Mouse (Mus musculus) heart, embryonic 12.5 days (tissue): ENCODE data around the gene 1110059E24Rik. TPM values are rescaled to one million over a fixed set of nuclear protein-coding genes. Genes with fewer than 3 reads are reported as not detected.
"Not testable (repeated sequence)": the region's sequence is repeated elsewhere in the genome, so short reads cannot be mapped to it uniquely, and the experiment has no call there.

Experiments used
- ATAC-seq: fragments of 200-750 bp; cut with Nextera tagmentation; 2 replicates; pipeline ENCODE4 v1.8.0; 2017; ENCODE audit warnings: moderate TSS enrichment, moderate library complexity; ENCODE audit not compliant: insufficient number of reproducible peaks, low FRiP score
- H3K27ac ChIP-seq: fragments of 300-500 bp; sonication (generic); 2 replicates; pipeline ENCODE4 v1.5.1; 2016; ENCODE audit warnings: mild to moderate bottlenecking, moderate library complexity; ENCODE audit not compliant: poor library complexity, severe bottlenecking
- H3K27me3 ChIP-seq: fragments of 300-500 bp; sonication (generic); replicated peaks from 2 replicates; pipeline ENCODE4 v1.6.1; 2016; ENCODE audit warnings: mild to moderate bottlenecking, moderate library complexity
- H3K36me3 ChIP-seq: fragments of 300-500 bp; sonication (generic); 2 replicates; pipeline ENCODE4 v1.6.1; 2016; ENCODE audit warnings: mild to moderate bottlenecking, moderate library complexity
- H3K4me1 ChIP-seq: fragments of 300-500 bp; sonication (generic); replicated peaks from 2 replicates; pipeline ENCODE4 v1.6.1; 2016; ENCODE audit warnings: mild to moderate bottlenecking
- H3K4me2 ChIP-seq: fragments of 300-500 bp; sonication (generic); 2 replicates; pipeline ENCODE4 v1.6.1; 2016; ENCODE audit warnings: mild to moderate bottlenecking, moderate library complexity
- H3K4me3 ChIP-seq: fragments of 300-500 bp; sonication (generic); 2 replicates; pipeline ENCODE4 v1.5.1; 2016; ENCODE audit warnings: mild to moderate bottlenecking
- H3K9ac ChIP-seq: fragments of 300-500 bp; sonication (generic); 2 replicates; pipeline ENCODE4 v1.6.1; 2016; ENCODE audit warnings: mild to moderate bottlenecking, moderate library complexity
- H3K9me3 ChIP-seq: fragments of 300-500 bp; sonication (generic); replicated peaks from 2 replicates; pipeline ENCODE4 v1.6.1; 2016; ENCODE audit warnings: mild to moderate bottlenecking, moderate library complexity
- WGBS: fragments of 180-500 bp; shearing (Covaris S2); methylation state at CpG from one replicate; pipeline ENCODE4 v1.1.7; 2016; 5-methylcytosine and 5-hydroxymethylcytosine counted together
- polyA plus RNA-seq: library from polyadenylated mRNA; unstranded; fragments of >200 nt; fragmentation: Nextera tagmentation; extraction: Ambion mirVana; gene quantifications from 2 replicates; pipeline ENCODE4 v1.2.1, GENCODE M21; 2016

Gene 1110059E24Rik
- polyA plus RNA-seq, 1 experiment from 2014 or later = 37.4 TPM

DNA sequence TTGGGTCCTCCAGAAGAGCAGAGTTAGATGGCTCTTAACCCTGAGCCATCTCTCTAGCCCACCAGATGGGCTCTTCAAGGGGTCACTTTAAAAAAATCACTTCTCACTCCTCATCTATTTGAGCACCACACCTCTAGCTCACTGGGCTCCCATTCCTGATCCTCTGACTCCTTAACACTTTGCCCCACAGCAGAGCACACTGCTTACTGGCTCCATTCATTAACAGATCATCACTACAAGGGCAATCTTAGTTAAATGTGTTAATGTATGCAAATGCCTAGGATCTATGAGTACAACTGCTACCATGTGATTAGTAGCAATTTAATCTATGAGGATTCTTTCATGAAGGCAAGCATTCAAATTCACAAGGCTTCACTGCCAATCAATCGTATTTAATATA lies 58.1 kb downstream of the 1110059E24Rik start:
- Histone ChIP-seq H3K4me1 (no peaks in the 10 kb centered on the region; the same call in 1 of the 2 replicates), H3K36me3 (peaks cover 42% of the 10 kb centered on the region), H3K9ac (no peak overlapping the region), H3K4me3 (no peak overlapping the region), H3K27ac (no peak overlapping the region), H3K9me3 (0 out of 2 replicates have a peak, but pooled peaks cover 2% of the 10 kb centered on the region), H3K4me2 (no peak overlapping the region), H3K27me3 (no peaks in the 10 kb centered on the region)
- no peak for ATAC-seq
- 88% methylated on average over 1 of the region's 1 CpGs for WGBS

DNA sequence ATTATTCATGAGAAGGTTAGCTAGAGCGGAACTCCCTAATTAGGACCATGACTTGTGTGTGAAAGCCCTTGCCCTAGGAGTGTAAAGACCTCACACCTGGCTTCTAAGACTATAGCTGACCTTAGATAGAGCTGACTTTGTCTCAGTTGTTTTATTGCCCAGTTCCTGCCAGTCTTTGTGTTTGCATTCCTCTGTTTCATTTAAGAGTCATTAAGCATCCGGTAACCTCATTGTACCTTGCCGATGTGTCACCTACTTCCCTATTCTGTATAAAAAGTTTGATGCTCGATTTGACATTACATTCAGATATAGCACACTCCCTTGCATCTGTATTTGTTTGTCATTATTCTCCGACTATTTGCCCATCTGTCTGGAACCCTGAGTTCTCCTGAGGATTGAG lies 60.6 kb downstream of the 1110059E24Rik start:
- not testable (repeated sequence) for H3K27me3 ChIP-seq, H3K9ac ChIP-seq, ATAC-seq, H3K4me2 ChIP-seq, H3K9me3 ChIP-seq, H3K4me1 ChIP-seq, H3K4me3 ChIP-seq, H3K27ac ChIP-seq
- H3K36me3 ChIP-seq = peaks cover 39% of the 10 kb centered on the region
- 92% methylated on average over 5 of the region's 5 CpGs for WGBS

DNA sequence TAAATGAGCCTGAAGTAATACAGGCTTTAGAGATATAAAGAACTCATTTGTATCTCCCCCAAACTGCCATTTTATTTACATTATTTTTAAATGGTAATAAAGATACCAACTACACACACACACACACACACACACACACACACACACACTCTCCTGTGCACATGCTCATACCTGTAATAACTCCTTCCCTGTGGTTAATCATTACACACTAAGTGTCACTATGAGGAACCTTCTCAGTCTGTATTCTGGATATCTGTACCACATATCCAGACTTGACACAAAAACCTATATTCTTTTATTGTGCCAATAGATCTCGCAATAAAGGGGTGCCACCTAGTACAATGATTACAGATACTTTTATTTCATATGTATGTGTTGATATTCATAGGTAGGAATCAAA lies 62.9 kb downstream of the 1110059E24Rik start:
- Histone ChIP-seq H3K27ac (no peak overlapping the region), H3K27me3 (no peaks in the 10 kb centered on the region), H3K4me2 (no peak overlapping the region), H3K4me3 (no peak overlapping the region), H3K36me3 (peaks cover 18% of the 10 kb centered on the region), H3K9me3 (0 out of 2 replicates have a peak, but pooled peaks cover 2% of the 10 kb centered on the region), H3K9ac (no peak overlapping the region), H3K4me1 (no peaks in the 10 kb centered on the region)
- WGBS = 84% methylated on average over 1 of the region's 1 CpGs
- ATAC-seq = no peak

DNA sequence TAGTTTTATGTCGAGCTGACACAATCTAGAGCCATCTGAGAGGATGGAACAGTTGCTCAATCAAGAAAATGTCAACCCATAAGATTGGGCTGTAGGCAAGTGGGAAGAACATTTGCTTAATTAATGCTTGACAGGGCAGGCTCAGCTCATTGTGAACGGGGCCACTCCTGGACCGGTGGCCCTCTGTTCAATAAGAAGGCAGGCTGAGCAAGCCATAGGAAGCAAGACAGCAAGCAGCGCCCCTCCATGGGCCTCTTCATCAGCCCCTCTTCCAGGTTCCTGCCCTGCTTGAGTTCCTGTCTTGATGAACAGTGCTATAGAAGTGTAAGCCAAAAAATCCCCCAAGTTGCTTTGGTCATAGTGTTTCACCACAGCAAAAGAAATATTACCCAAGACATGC lies 65.2 kb downstream of the 1110059E24Rik start:
- Histone ChIP-seq H3K9me3 (0 out of 2 replicates have a peak, but pooled peaks cover 2% of the 10 kb centered on the region), H3K27ac (no peak overlapping the region), H3K9ac (no peak overlapping the region), H3K27me3 (no peaks in the 10 kb centered on the region), H3K36me3 (peaks cover 3% of the 10 kb centered on the region), H3K4me3 (no peak overlapping the region), H3K4me2 (no peak overlapping the region), H3K4me1 (no peaks in the 10 kb centered on the region)
- no peak for ATAC-seq
- WGBS = 71% methylated on average over 4 of the region's 4 CpGs

DNA sequence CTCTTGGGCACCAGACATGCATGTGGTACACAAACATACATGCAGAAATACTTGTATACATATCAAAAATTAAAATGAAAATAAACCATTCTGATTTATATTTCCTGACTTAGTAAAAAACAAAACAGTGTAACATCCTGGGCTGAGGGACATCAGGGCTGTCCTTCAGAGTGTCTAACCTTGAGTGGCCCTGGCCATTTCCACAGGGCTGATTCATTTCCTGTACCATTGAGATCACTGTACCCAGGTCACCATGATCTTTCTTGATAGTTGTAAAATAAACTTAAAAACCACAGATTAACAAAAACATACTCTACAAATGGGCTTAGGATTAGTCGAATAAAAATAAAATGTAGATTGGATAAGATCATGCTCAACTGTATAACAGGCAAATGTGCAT lies 66.2 kb downstream of the 1110059E24Rik start:
- no peaks in the 10 kb centered on the region for H3K4me1 ChIP-seq
- no peak overlapping the region for H3K4me2 ChIP-seq
- H3K4me3 ChIP-seq = no peak overlapping the region
- H3K9me3 ChIP-seq = no peaks in the 10 kb centered on the region
- H3K27me3 ChIP-seq = no peaks in the 10 kb centered on the region
- no peaks in the 10 kb centered on the region; the same call in 1 of the 2 replicates for H3K36me3 ChIP-seq
- ATAC-seq = no peak
- 84% methylated on average over 1 of the region's 1 CpGs for WGBS
- H3K9ac ChIP-seq = no peak overlapping the region
- H3K27ac ChIP-seq = no peak overlapping the region

DNA sequence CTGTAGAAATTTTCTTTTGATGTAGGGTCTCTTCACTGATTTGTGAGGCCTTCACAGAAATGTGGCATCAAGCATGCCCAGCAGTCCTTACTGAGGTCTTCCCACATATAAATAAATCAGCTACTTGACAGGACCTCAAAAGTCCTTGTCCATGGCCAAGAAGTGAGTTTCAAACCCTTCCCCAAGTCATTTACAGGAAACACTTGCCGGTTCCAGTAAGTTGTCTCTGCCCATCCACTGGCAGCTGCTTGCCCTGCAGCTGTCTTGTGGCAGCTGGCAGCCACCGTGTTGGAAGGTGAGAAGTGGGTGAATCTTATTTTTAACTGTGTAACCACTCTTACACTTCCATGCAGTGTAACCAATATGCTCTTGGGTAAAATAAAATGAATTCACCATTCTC lies 66.9 kb downstream of the 1110059E24Rik start:
- no peaks in the 10 kb centered on the region for H3K36me3 ChIP-seq
- 75% methylated on average over 2 of the region's 2 CpGs for WGBS
- no peaks in the 10 kb centered on the region for H3K27me3 ChIP-seq
- no peak overlapping the region for H3K27ac ChIP-seq
- H3K4me3 ChIP-seq = no peak overlapping the region
- no peaks in the 10 kb centered on the region for H3K9me3 ChIP-seq
- peaks cover 6% of the 10 kb centered on the region for H3K4me1 ChIP-seq
- no peak for ATAC-seq
- H3K9ac ChIP-seq = no peak overlapping the region
- H3K4me2 ChIP-seq = no peak overlapping the region

DNA sequence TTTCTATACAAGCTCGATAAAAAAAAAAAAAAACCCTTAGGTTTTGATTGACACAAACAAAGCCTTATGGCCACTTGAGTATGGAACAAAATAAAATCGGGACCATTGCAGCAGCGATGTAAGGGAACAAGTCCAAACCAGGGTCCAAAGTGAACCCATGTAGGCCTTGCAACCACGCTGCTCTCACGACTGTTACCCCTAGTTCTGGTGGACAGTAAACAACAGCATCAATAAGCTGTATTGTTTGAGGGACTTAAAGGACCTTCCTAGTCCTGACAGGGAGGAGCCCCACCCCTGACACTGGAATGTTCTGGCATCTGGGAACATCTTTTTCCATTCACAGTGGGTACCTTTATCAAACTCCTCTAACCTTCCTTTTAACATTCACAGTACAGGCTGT lies 68.8 kb downstream of the 1110059E24Rik start:
- no peaks in the 10 kb centered on the region for H3K9me3 ChIP-seq
- no peaks in the 10 kb centered on the region for H3K36me3 ChIP-seq
- H3K27ac ChIP-seq = no peak overlapping the region
- peaks cover 13% of the 10 kb centered on the region for H3K4me1 ChIP-seq
- H3K27me3 ChIP-seq = no peaks in the 10 kb centered on the region
- WGBS = 84% methylated on average over 5 of the region's 5 CpGs
- no peak overlapping the region for H3K4me3 ChIP-seq
- no peak overlapping the region for H3K9ac ChIP-seq
- no peak for ATAC-seq
- no peak overlapping the region for H3K4me2 ChIP-seq

DNA sequence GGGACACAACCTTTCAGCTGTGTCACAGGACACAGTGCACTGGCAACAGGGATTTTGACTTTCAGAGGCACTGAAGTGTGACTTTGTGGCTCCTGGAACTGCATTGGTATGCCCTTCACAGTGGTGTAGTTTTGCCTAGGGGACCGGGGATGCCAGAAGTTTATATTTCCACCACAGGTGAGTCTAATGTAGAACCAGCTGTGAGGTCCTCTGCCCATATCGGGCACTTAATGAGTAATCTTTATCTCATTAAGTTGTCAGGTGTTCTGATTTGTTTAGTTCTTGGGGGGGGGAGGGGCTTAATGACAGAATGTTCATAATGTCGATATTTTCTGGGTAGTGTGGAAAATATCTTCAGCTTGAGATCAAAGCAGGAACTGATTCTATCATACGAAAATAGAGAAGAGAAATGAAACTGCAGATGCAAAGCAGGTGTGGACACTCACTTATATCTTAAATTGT lies 69.2 kb downstream of the 1110059E24Rik start:
- Histone ChIP-seq H3K4me1 (peaks cover 13% of the 10 kb centered on the region), H3K9me3 (no peaks in the 10 kb centered on the region), H3K36me3 (no peaks in the 10 kb centered on the region), H3K4me3 (no peak overlapping the region), H3K4me2 (no peak overlapping the region), H3K9ac (no peak overlapping the region), H3K27me3 (no peaks in the 10 kb centered on the region), H3K27ac (no peak overlapping the region)
- WGBS = 80% methylated on average over 4 of the region's 4 CpGs
- ATAC-seq = no peak

DNA sequence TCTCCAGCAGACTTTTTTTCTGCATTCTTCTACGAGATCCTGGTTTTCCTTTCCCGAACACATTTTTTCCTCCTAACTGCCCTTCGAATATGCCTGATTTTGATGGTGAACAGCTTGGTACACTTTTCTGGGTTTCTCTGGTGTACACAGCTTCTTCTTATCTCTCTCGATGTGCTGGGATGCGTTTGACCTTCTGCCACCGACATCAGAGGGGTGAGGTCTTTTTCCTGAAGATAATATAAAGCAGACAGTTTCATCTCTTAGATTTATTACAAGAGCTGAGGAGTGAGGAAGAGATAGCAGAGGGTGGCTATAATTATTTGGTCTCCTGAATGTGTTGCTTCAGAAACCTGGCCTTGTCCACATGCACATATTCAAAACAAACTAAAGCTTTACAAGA lies 71.4 kb downstream of the 1110059E24Rik start:
- H3K27ac ChIP-seq = no peak overlapping the region
- H3K4me3 ChIP-seq = no peak overlapping the region
- H3K4me1 ChIP-seq = peaks cover 23% of the 10 kb centered on the region
- H3K27me3 ChIP-seq = no peaks in the 10 kb centered on the region
- peak overlapping the region; percentile 41 for H3K4me2 ChIP-seq
- ATAC-seq = no peak
- 23% methylated on average over 6 of the region's 6 CpGs for WGBS
- no peak overlapping the region for H3K9ac ChIP-seq
- H3K36me3 ChIP-seq = no peaks in the 10 kb centered on the region
- no peaks in the 10 kb centered on the region for H3K9me3 ChIP-seq

DNA sequence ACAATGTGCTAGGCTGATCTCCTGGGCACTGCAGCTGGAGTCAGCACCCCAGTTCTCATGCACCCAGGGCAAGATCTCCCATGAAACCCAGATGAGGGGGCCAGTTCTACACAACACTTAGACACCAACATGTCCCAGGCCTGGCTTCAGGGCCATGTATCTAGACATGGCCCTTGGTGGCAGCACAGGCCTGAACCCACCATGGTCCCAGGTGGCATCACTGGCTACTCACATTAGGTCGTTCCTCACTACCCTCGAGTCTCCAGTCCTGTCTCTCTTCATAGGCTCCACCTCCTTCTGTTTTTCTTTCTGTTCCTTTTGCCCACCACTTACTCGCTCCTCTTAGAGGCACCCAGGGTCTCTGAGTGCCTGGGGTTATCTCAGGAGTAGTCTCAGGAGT lies 72.9 kb downstream of the 1110059E24Rik start:
- no peak overlapping the region for H3K4me2 ChIP-seq
- no peak overlapping the region for H3K27ac ChIP-seq
- no peaks in the 10 kb centered on the region for H3K27me3 ChIP-seq
- no peak for ATAC-seq
- WGBS = 78% methylated on average over 3 of the region's 3 CpGs
- no peaks in the 10 kb centered on the region for H3K9me3 ChIP-seq
- peaks cover 23% of the 10 kb centered on the region for H3K4me1 ChIP-seq
- no peak overlapping the region for H3K4me3 ChIP-seq
- no peak overlapping the region for H3K9ac ChIP-seq
- H3K36me3 ChIP-seq = no peaks in the 10 kb centered on the region

DNA sequence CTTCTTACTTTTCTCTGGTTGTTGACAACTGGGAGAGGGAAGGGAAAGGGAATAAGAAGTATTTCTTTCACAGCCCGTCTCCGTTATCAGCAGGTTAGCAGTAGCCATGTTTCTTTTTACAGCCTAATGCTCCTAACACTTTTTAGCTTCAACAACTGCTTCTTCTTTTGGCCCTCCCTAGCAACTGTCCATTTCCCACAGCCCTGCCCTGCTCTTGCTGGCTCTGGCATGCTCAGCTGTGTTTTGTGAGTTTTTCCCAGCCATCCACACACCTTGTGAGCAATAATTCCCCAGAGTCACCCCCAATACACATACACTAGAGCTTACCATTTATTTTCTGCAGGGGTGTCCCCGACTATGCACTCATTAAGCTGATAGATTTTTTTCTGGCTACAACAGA lies 75.3 kb downstream of the 1110059E24Rik start:
- no peak overlapping the region for H3K4me2 ChIP-seq
- no peak overlapping the region for H3K27ac ChIP-seq
- H3K27me3 ChIP-seq = no peaks in the 10 kb centered on the region
- no peaks in the 10 kb centered on the region for H3K9me3 ChIP-seq
- 36% methylated on average over 3 of the region's 3 CpGs for WGBS
- H3K4me3 ChIP-seq = no peak overlapping the region
- no peak for ATAC-seq
- no peaks in the 10 kb centered on the region for H3K36me3 ChIP-seq
- peaks cover 28% of the 10 kb centered on the region for H3K4me1 ChIP-seq
- H3K9ac ChIP-seq = no peak overlapping the region

DNA sequence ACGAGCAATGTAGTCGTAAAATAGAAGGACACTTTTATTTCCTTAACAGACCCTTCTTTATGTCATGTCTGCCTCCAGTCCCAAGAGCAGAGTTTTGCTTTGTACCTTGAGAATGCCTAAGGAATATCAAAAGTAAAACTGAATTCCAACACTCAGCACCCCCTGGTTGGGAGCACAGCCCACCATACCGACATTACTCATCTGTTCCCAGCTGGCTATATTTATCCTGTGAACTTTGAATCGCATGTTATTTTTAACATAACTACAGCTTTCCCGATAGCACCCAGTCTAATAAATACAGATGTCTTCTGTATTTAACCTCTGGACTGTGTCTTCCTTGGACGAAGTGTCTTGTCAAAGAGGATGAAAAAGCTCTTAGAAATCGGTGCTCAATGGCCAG lies 80.8 kb downstream of the 1110059E24Rik start:
- H3K27me3 ChIP-seq = no peaks in the 10 kb centered on the region
- WGBS = 51% methylated on average over 7 of the region's 7 CpGs
- H3K27ac ChIP-seq = peak overlapping the region; percentile 31; the same call in 1 of the 2 replicates
- no peak overlapping the region for H3K4me3 ChIP-seq
- ATAC-seq = no peak
- peaks cover 19% of the 10 kb centered on the region for H3K4me1 ChIP-seq
- H3K9ac ChIP-seq = no peak overlapping the region
- 0 out of 2 replicates have a peak overlapping the region, but pooled peaks have one; percentile 3 for H3K4me2 ChIP-seq
- no peaks in the 10 kb centered on the region for H3K36me3 ChIP-seq
- H3K9me3 ChIP-seq = no peaks in the 10 kb centered on the region
